Mouse (Mus musculus): Measurements from ENCODE around the gene Arrdc5. TPM values are rescaled to one million over a fixed set of nuclear protein-coding genes. Genes with fewer than 3 reads are reported as not detected.
A peak's percentile ranks its signal among the peaks of the same experiment; 100 is the strongest.

Gene Arrdc5
- polyA plus RNA-seq, 1 experiment = not detected

- Histone ChIP-seq H3K27ac (ENCODE audit: control insufficient read depth, insufficient read depth, low read depth, low read length, poor library complexity) (no peak overlapping the region), H3K4me3 (replicated peaks; ENCODE audit: control insufficient read depth, low read depth, low read length) (no peak overlapping the region), H3K4me1 (ENCODE audit: control insufficient read depth, insufficient read depth, low read length) (no peaks in the 10 kb centered on the region; the same call in none of the 2 replicates)
- TF ChIP-seq POLR2A (IDR thresholded peaks at IDR 0.05; ENCODE audit: borderline replicate concordance, control insufficient read depth, low read depth, low read length) (no peak), CTCF (IDR thresholded peaks at IDR 0.05; ENCODE audit: control insufficient read depth, insufficient read depth, low read length) (no peak)
- WGBS = 83% methylated on average over 12 of the region's 12 CpGs
Observed at GRCm38 (mm10) chr17:56279481-56280155, 20.5 kb downstream of the Arrdc5 start.

GRCm38 (mm10) chr17:56278340-56278739 lies 21.7 kb downstream of the Arrdc5 start:
- 90% methylated on average over 5 of the region's 5 CpGs for WGBS
- Histone ChIP-seq H3K4me1 (ENCODE audit: control insufficient read depth, insufficient read depth, low read length) (no peaks in the 10 kb centered on the region; the same call in none of the 2 replicates), H3K27ac (ENCODE audit: control insufficient read depth, insufficient read depth, low read depth, low read length, poor library complexity) (no peak overlapping the region), H3K4me3 (replicated peaks; ENCODE audit: control insufficient read depth, low read depth, low read length) (no peak overlapping the region)
- TF ChIP-seq CTCF (IDR thresholded peaks at IDR 0.05; ENCODE audit: control insufficient read depth, insufficient read depth, low read length) (no peak), POLR2A (IDR thresholded peaks at IDR 0.05; ENCODE audit: borderline replicate concordance, control insufficient read depth, low read depth, low read length) (no peak)

- Histone ChIP-seq H3K4me3 (replicated peaks; ENCODE audit: control insufficient read depth, low read depth, low read length) (no peak overlapping the region), H3K27ac (ENCODE audit: control insufficient read depth, insufficient read depth, low read depth, low read length, poor library complexity) (no peak overlapping the region), H3K4me1 (ENCODE audit: control insufficient read depth, insufficient read depth, low read length) (no peaks in the 10 kb centered on the region; the same call in 1 of the 2 replicates)
- TF ChIP-seq CTCF (IDR thresholded peaks at IDR 0.05; ENCODE audit: control insufficient read depth, insufficient read depth, low read length) = no peak
- no peak for TF ChIP-seq POLR2A (IDR thresholded peaks at IDR 0.05; ENCODE audit: borderline replicate concordance, control insufficient read depth, low read depth, low read length)
- 35% methylated on average over 2 of the region's 2 CpGs for WGBS
Observed at GRCm38 (mm10) chr17:56277567-56277893, 22.6 kb downstream of the Arrdc5 start.

GRCm38 (mm10) chr17:56276643-56277566 lies 23.2 kb downstream of the Arrdc5 start, which contains the start of gene Ticam1:
TSS of gene Ticam1 (minus strand) at chr17:56276786.
- Histone ChIP-seq H3K4me3 (replicated peaks; ENCODE audit: control insufficient read depth, low read depth, low read length) (peak within 1 kb of the TSS; percentile 68), H3K27ac (ENCODE audit: control insufficient read depth, insufficient read depth, low read depth, low read length, poor library complexity) (peak within 1 kb of the TSS; percentile 63), H3K4me1 (ENCODE audit: control insufficient read depth, insufficient read depth, low read length) (no peaks in the 10 kb centered on the region; the same call in 1 of the 2 replicates)
- 3% methylated on average over 20 of the region's 21 CpGs for WGBS
- peak; percentile 54; the same call in 1 of the 2 replicates for TF ChIP-seq POLR2A (IDR thresholded peaks at IDR 0.05; ENCODE audit: borderline replicate concordance, control insufficient read depth, low read depth, low read length)
- TF ChIP-seq CTCF (IDR thresholded peaks at IDR 0.05; ENCODE audit: control insufficient read depth, insufficient read depth, low read length) = no peak

- Histone ChIP-seq H3K27ac (ENCODE audit: control insufficient read depth, insufficient read depth, low read depth, low read length, poor library complexity) (peak overlapping the region; percentile 63), H3K4me1 (ENCODE audit: control insufficient read depth, insufficient read depth, low read length) (no peaks in the 10 kb centered on the region; the same call in 1 of the 2 replicates), H3K4me3 (replicated peaks; ENCODE audit: control insufficient read depth, low read depth, low read length) (peak overlapping the region; percentile 68)
- 15% methylated on average over 5 of the region's 5 CpGs for WGBS
- TF ChIP-seq POLR2A (IDR thresholded peaks at IDR 0.05; ENCODE audit: borderline replicate concordance, control insufficient read depth, low read depth, low read length) (no peak), CTCF (IDR thresholded peaks at IDR 0.05; ENCODE audit: control insufficient read depth, insufficient read depth, low read length) (no peak)
Observed at GRCm38 (mm10) chr17:56275842-56276480, 24.1 kb downstream of the Arrdc5 start.

GRCm38 (mm10) chr17:56273986-56274385 lies 26.1 kb downstream of the Arrdc5 start:
- H3K4me1 ChIP-seq (ENCODE audit: control insufficient read depth, insufficient read depth, low read length) = no peaks in the 10 kb centered on the region; the same call in 1 of the 2 replicates
- no peak for TF ChIP-seq POLR2A (IDR thresholded peaks at IDR 0.05; ENCODE audit: borderline replicate concordance, control insufficient read depth, low read depth, low read length)
- no peak for TF ChIP-seq CTCF (IDR thresholded peaks at IDR 0.05; ENCODE audit: control insufficient read depth, insufficient read depth, low read length)
- H3K27ac ChIP-seq (ENCODE audit: control insufficient read depth, insufficient read depth, low read depth, low read length, poor library complexity) = no peak overlapping the region
- H3K4me3 ChIP-seq (replicated peaks; ENCODE audit: control insufficient read depth, low read depth, low read length) = no peak overlapping the region
- 79% methylated on average over 5 of the region's 5 CpGs for WGBS

- Histone ChIP-seq H3K4me1 (ENCODE audit: control insufficient read depth, insufficient read depth, low read length) (no peaks in the 10 kb centered on the region; the same call in 1 of the 2 replicates), H3K27ac (ENCODE audit: control insufficient read depth, insufficient read depth, low read depth, low read length, poor library complexity) (no peak overlapping the region), H3K4me3 (replicated peaks; ENCODE audit: control insufficient read depth, low read depth, low read length) (no peak overlapping the region)
- 85% methylated on average over 7 of the region's 7 CpGs for WGBS
- TF ChIP-seq POLR2A (IDR thresholded peaks at IDR 0.05; ENCODE audit: borderline replicate concordance, control insufficient read depth, low read depth, low read length) (no peak), CTCF (IDR thresholded peaks at IDR 0.05; ENCODE audit: control insufficient read depth, insufficient read depth, low read length) (no peak)
Observed at GRCm38 (mm10) chr17:56273482-56273881, 26.6 kb downstream of the Arrdc5 start.

All from bone marrow, adult 2 months (tissue).